Mouse (Mus musculus) forebrain, embryonic 14.5 days (tissue): ENCODE results near the gene Slc44a5. TPM values are rescaled to one million over a fixed set of nuclear protein-coding genes. Genes with fewer than 3 reads are reported as not detected.
A peak's percentile ranks its signal among the peaks of the same experiment; 100 is the strongest.
"Not testable (repeated sequence)": the region's sequence is repeated elsewhere in the genome, so short reads cannot be mapped to it uniquely, and the experiment has no call there.

ENCODE experiments used
- ATAC-seq: fragments of 200-750 bp; cut with Nextera tagmentation; 2 replicates; pipeline ENCODE4 v1.8.0; 2017; ENCODE audit warnings: mild to moderate bottlenecking, moderate library complexity
- DNase-seq: peaks from one replicate; pipeline ENCODE4 v3.0.0-alpha.2; 2015; ENCODE audit warnings: low spot score
- H3K27ac ChIP-seq: fragments of 300-500 bp; sonication (generic); 2 replicates; pipeline ENCODE4 v1.5.1; 2014; ENCODE audit warnings: low read depth, mild to moderate bottlenecking, control low read depth, low read length, moderate library complexity
- H3K27me3 ChIP-seq: fragments of 300-500 bp; sonication (generic); replicated peaks from 2 replicates; pipeline ENCODE4 v1.6.1; 2014; ENCODE audit warnings: low read length, control low read depth, mixed read lengths; ENCODE audit not compliant: control insufficient read depth, insufficient read depth
- H3K36me3 ChIP-seq: fragments of 300-500 bp; sonication (generic); 2 replicates; pipeline ENCODE4 v1.6.1; 2014; ENCODE audit warnings: low read length, control low read depth; ENCODE audit not compliant: control insufficient read depth, insufficient read depth
- H3K4me1 ChIP-seq: fragments of 300-500 bp; sonication (generic); 2 replicates; pipeline ENCODE4 v1.6.1; 2014; ENCODE audit warnings: antibody characterized with exemption, low read length, control low read depth; ENCODE audit not compliant: control insufficient read depth, insufficient read depth
- H3K4me2 ChIP-seq: fragments of 300-500 bp; sonication (generic); 2 replicates; pipeline ENCODE4 v1.6.1; 2014; ENCODE audit warnings: mild to moderate bottlenecking, control low read depth, low read length
- H3K4me3 ChIP-seq: fragments of 300-500 bp; sonication (generic); 2 replicates; pipeline ENCODE4 v1.5.1; 2014; ENCODE audit warnings: low read depth, low read length, control low read depth
- H3K9ac ChIP-seq: fragments of 300-500 bp; sonication (generic); 2 replicates; pipeline ENCODE4 v1.6.1; 2014; ENCODE audit warnings: mild to moderate bottlenecking, low read length, control low read depth, moderate library complexity
- H3K9me3 ChIP-seq: fragments of 300-500 bp; sonication (generic); replicated peaks from 2 replicates; pipeline ENCODE4 v1.6.1; 2016; ENCODE audit warnings: low read length, control low read depth, mixed read lengths; ENCODE audit not compliant: control insufficient read depth
- WGBS: fragments of 180-500 bp; shearing (Covaris S2); extraction: QIAGEN DNeasy Blood & Tissue Kit; methylation state at CpG from one replicate; pipeline ENCODE4 v1.1.7; 2014; 5-methylcytosine and 5-hydroxymethylcytosine counted together
- polyA plus RNA-seq: library from polyadenylated mRNA; unstranded; fragments of >200 nt; fragmentation: Nextera tagmentation; extraction: Ambion mirVana; gene quantifications from 2 replicates; pipeline ENCODE4 v1.2.1, GENCODE M21; 2014

Slc44a5 gene
- polyA plus RNA-seq, 1 experiment from 2014 or later = 10.5 TPM

GRCm38 (mm10) chr3:154145750-154146149 lies 172.5 kb downstream of the Slc44a5 start:
- peak; percentile 45 for DNase-seq
- Histone ChIP-seq H3K4me3 (no peak overlapping the region), H3K27me3 (no peaks in the 10 kb centered on the region), H3K36me3 (no peaks in the 10 kb centered on the region), H3K27ac (no peak overlapping the region), H3K4me2 (no peak overlapping the region), H3K9ac (no peak overlapping the region), H3K9me3 (no peaks in the 10 kb centered on the region), H3K4me1 (no peaks in the 10 kb centered on the region)
- ATAC-seq = no peak
- 22% methylated on average over 4 of the region's 4 CpGs for WGBS

GRCm38 (mm10) chr3:154149778-154150177 lies 176.5 kb downstream of the Slc44a5 start:
- 80% methylated on average over 4 of the region's 4 CpGs for WGBS
- Histone ChIP-seq H3K27ac (no peak overlapping the region), H3K9me3 (no peaks in the 10 kb centered on the region), H3K27me3 (no peaks in the 10 kb centered on the region), H3K4me1 (no peaks in the 10 kb centered on the region), H3K4me3 (no peak overlapping the region), H3K4me2 (no peak overlapping the region), H3K9ac (no peak overlapping the region), H3K36me3 (no peaks in the 10 kb centered on the region)
- DNase-seq (peak; percentile 46), ATAC-seq (0 out of 2 replicates have a peak, but pooled peaks have one; percentile 34)

GRCm38 (mm10) chr3:154153541-154153940 lies 180.3 kb downstream of the Slc44a5 start:
- H3K36me3 ChIP-seq, H3K27me3 ChIP-seq, H3K4me1 ChIP-seq, DNase-seq, H3K4me2 ChIP-seq, H3K9me3 ChIP-seq, ATAC-seq, H3K9ac ChIP-seq, H3K27ac ChIP-seq, H3K4me3 ChIP-seq: not testable (repeated sequence)
- WGBS = 79% methylated on average over 3 of the region's 3 CpGs

GRCm38 (mm10) chr3:154165882-154166281 lies 192.6 kb downstream of the Slc44a5 start:
- H3K4me1 ChIP-seq = no peaks in the 10 kb centered on the region
- H3K4me3 ChIP-seq = no peak overlapping the region
- H3K27ac ChIP-seq = no peak overlapping the region
- H3K4me2 ChIP-seq = no peak overlapping the region
- DNase-seq = no peak
- H3K9ac ChIP-seq = no peak overlapping the region
- no peaks in the 10 kb centered on the region for H3K9me3 ChIP-seq
- WGBS = 89% methylated on average over 4 of the region's 4 CpGs
- H3K36me3 ChIP-seq = no peaks in the 10 kb centered on the region
- no peaks in the 10 kb centered on the region for H3K27me3 ChIP-seq
- no peak for ATAC-seq

- peak; percentile 85 for DNase-seq
- no peak overlapping the region for H3K9ac ChIP-seq
- no peaks in the 10 kb centered on the region for H3K36me3 ChIP-seq
- WGBS = 21% methylated on average over 10 of the region's 10 CpGs
- ATAC-seq = peak; percentile 88
- no peak overlapping the region for H3K4me2 ChIP-seq
- no peaks in the 10 kb centered on the region for H3K9me3 ChIP-seq
- peak overlapping the region; percentile 87 for H3K27ac ChIP-seq
- H3K4me3 ChIP-seq = no peak overlapping the region
- no peaks in the 10 kb centered on the region for H3K27me3 ChIP-seq
- peaks cover 15% of the 10 kb centered on the region for H3K4me1 ChIP-seq
These were observed 198.8 kb downstream of the Slc44a5 start for GRCm38 (mm10) chr3:154171881-154172592.

- Histone ChIP-seq H3K9me3 (no peaks in the 10 kb centered on the region), H3K27ac (peak overlapping the region; percentile 87), H3K9ac (no peak overlapping the region), H3K27me3 (no peaks in the 10 kb centered on the region), H3K4me3 (no peak overlapping the region), H3K4me1 (peaks cover 15% of the 10 kb centered on the region), H3K4me2 (no peak overlapping the region), H3K36me3 (no peaks in the 10 kb centered on the region)
- 70% methylated on average over 5 of the region's 5 CpGs for WGBS
- ATAC-seq (no peak; the same call in 1 of the 2 replicates), DNase-seq (no peak)
These were observed 199.3 kb downstream of the Slc44a5 start for GRCm38 (mm10) chr3:154172593-154172965.

GRCm38 (mm10) chr3:154173556-154173955 lies 200.3 kb downstream of the Slc44a5 start:
- no peak overlapping the region for H3K27ac ChIP-seq

GRCm38 (mm10) chr3:154174031-154174430 lies 200.8 kb downstream of the Slc44a5 start:
- Histone ChIP-seq H3K4me3 (no peak overlapping the region), H3K27me3 (no peaks in the 10 kb centered on the region), H3K27ac (no peak overlapping the region), H3K4me1 (peaks cover 15% of the 10 kb centered on the region), H3K4me2 (no peak overlapping the region), H3K36me3 (no peaks in the 10 kb centered on the region), H3K9ac (no peak overlapping the region), H3K9me3 (no peaks in the 10 kb centered on the region)
- DNase-seq (no peak), ATAC-seq (no peak)
- 43% methylated on average over 9 of the region's 9 CpGs for WGBS

More at GRCm38 (mm10) chr3:154173556-154173955, 200.3 kb downstream of the Slc44a5 start:
- DNase-seq (peak; percentile 15), ATAC-seq (no peak)
- WGBS = 29% methylated on average over 1 of the region's 1 CpGs
- no peaks in the 10 kb centered on the region for H3K27me3 ChIP-seq
- no peak overlapping the region for H3K9ac ChIP-seq
- H3K36me3 ChIP-seq = no peaks in the 10 kb centered on the region
- peaks cover 15% of the 10 kb centered on the region for H3K4me1 ChIP-seq
- no peaks in the 10 kb centered on the region for H3K9me3 ChIP-seq
- no peak overlapping the region for H3K4me3 ChIP-seq
- no peak overlapping the region for H3K4me2 ChIP-seq

GRCm38 (mm10) chr3:154174766-154175165 lies 201.5 kb downstream of the Slc44a5 start:
- 89% methylated on average over 7 of the region's 7 CpGs for WGBS
- DNase-seq (no peak), ATAC-seq (no peak)
- H3K27me3 ChIP-seq = no peaks in the 10 kb centered on the region
- H3K4me1 ChIP-seq = peaks cover 15% of the 10 kb centered on the region
- H3K4me3 ChIP-seq = no peak overlapping the region
- no peaks in the 10 kb centered on the region for H3K36me3 ChIP-seq
- H3K9me3 ChIP-seq = no peaks in the 10 kb centered on the region
- no peak overlapping the region for H3K9ac ChIP-seq
- no peak overlapping the region for H3K4me2 ChIP-seq
- H3K27ac ChIP-seq = no peak overlapping the region
